Comparison of ENCODE assay signal across 8 mouse cellular contexts in genomic region chr15:79950250-79951025, GRCm38 (mm10). TPM values are rescaled to one million over a fixed set of nuclear protein-coding genes. Genes with fewer than 3 reads are reported as not detected.
DNase-seq lines count a peak whose midpoint lies in the region; ATAC-seq and TF ChIP-seq lines count a peak whose summit lies in the region.

No protein-coding gene starts in this region.

- H3K9ac ChIP-seq in intestine, embryonic 14.5 days (ENCODE audit: low read length): peak overlapping the region; percentile 43
- no peak overlapping the region for H3K9ac ChIP-seq in liver, embryonic 14.5 days (replicated peaks)

- peak; percentile 28; the same call in 1 of the 2 replicates for TF ChIP-seq POLR2A in thymus, adult 2 months (IDR thresholded peaks at IDR 0.05; ENCODE audit: control insufficient read depth, extremely low read depth, insufficient read depth, low read length, poor library complexity)

- no peaks in the 10 kb centered on the region; the same call in 1 of the 2 replicates for H3K9me3 ChIP-seq in intestine, embryonic 14.5 days (ENCODE audit: control insufficient read depth, low read length)
- no peaks in the 10 kb centered on the region for H3K9me3 ChIP-seq in liver, embryonic 14.5 days (ENCODE audit: control insufficient read depth, low read length)

- peak; percentile 40 for ATAC-seq in intestine, embryonic 14.5 days (replicated peaks; ENCODE audit: low FRiP score, low TSS enrichment, low read depth)
- ATAC-seq in liver, embryonic 14.5 days (ENCODE audit: insufficient read depth): 0 out of 2 replicates have a peak, but pooled peaks have one; percentile 21

- peak overlapping the region; percentile 28 for H3K4me3 ChIP-seq in intestine, embryonic 14.5 days (ENCODE audit: low read depth, low read length)
- H3K4me3 ChIP-seq in liver, embryonic 14.5 days (ENCODE audit: insufficient read depth in 1 of 2, low read depth in 2 of 2, low read length in 2 of 2): no peak overlapping the region
- peak overlapping the region; percentile 47 for H3K4me3 ChIP-seq in thymus, adult 2 months (ENCODE audit: control insufficient read depth, insufficient read depth, low read length)

- peak; percentile 64 for TF ChIP-seq CTCF in liver, embryonic 14.5 days (IDR thresholded peaks at IDR 0.05; ENCODE audit: low read depth)
- TF ChIP-seq CTCF in thymus, adult 2 months (IDR thresholded peaks at IDR 0.05; ENCODE audit: borderline replicate concordance, control insufficient read depth, extremely low read depth, insufficient read depth, low read length, poor library complexity): peak; percentile 87

- no peaks in the 10 kb centered on the region for H3K27me3 ChIP-seq in intestine, embryonic 14.5 days (replicated peaks; ENCODE audit: control insufficient read depth, insufficient read depth, low read length)
- no peaks in the 10 kb centered on the region; the same call in 1 of the 2 replicates for H3K27me3 ChIP-seq in liver, embryonic 14.5 days (ENCODE audit: control insufficient read depth, insufficient read depth, low read length)
- no peaks in the 10 kb centered on the region for H3K27me3 ChIP-seq in thymus, adult 2 months (ENCODE audit: control insufficient read depth, insufficient read depth, low read length)

- H3K4me2 ChIP-seq in intestine, embryonic 14.5 days (ENCODE audit: low read length): peak overlapping the region; percentile 63
- H3K4me2 ChIP-seq in liver, embryonic 14.5 days (ENCODE audit: low read depth): peak overlapping the region; percentile 53

- peaks cover 33% of the 10 kb centered on the region for H3K4me1 ChIP-seq in intestine, embryonic 14.5 days (replicated peaks; ENCODE audit: control insufficient read depth, insufficient read depth, low read length)
- no peaks in the 10 kb centered on the region; a peak in 1 of 4 replicates for H3K4me1 ChIP-seq in liver, embryonic 14.5 days (replicated peaks; ENCODE audit: control insufficient read depth in 2 of 2, insufficient read depth in 2 of 2, low read length in 1 of 2)
- peaks cover 15% of the 10 kb centered on the region for H3K4me1 ChIP-seq in thymus, adult 2 months (replicated peaks; ENCODE audit: control insufficient read depth, insufficient read depth, low read length)

- no peaks in the 10 kb centered on the region for H3K36me3 ChIP-seq in intestine, embryonic 14.5 days (ENCODE audit: control insufficient read depth, insufficient read depth, low read length)
- no peaks in the 10 kb centered on the region for H3K36me3 ChIP-seq in liver, embryonic 14.5 days (replicated peaks; ENCODE audit: control insufficient read depth, insufficient read depth, low read depth)
- no peaks in the 10 kb centered on the region for H3K36me3 ChIP-seq in thymus, adult 2 months (ENCODE audit: control insufficient read depth, insufficient read depth, low read length)

- 1% methylated on average over 24 of the region's 24 CpGs for WGBS in intestine, embryonic 14.5 days
- WGBS in liver, embryonic 14.5 days (ENCODE audit: insufficient replicate concordance): 4% methylated on average over 24 of the region's 24 CpGs
- 7% methylated on average over 24 of the region's 24 CpGs for WGBS in thymus, adult 2 months

- TF ChIP-seq EP300 in liver, embryonic 14.5 days (IDR thresholded peaks at IDR 0.05; ENCODE audit: low read depth): no peak

- peak overlapping the region; percentile 64 for H3K27ac ChIP-seq in intestine, embryonic 14.5 days (ENCODE audit: low read depth)
- H3K27ac ChIP-seq in liver, embryonic 14.5 days: no peak overlapping the region
- no peak overlapping the region for H3K27ac ChIP-seq in thymus, adult 2 months (ENCODE audit: control insufficient read depth, insufficient read depth, low read length)

- DNase-seq in right cerebral cortex, adult 18-20 months: peak; percentile 59
- no peak for DNase-seq in right cerebral cortex, postnatal 36 days (ENCODE audit: low spot score in 2 of 2)
- DNase-seq in cerebellum, adult 9-11 months: peak; percentile 82
- DNase-seq in gastrocnemius, postnatal 25 days: peak; percentile 63
- DNase-seq in intestine, embryonic 14.5 days (ENCODE audit: low spot score): peak; percentile 81
- DNase-seq in liver, embryonic 14.5 days (ENCODE audit: low read depth in 3 of 3, low spot score in 3 of 3): no peak
- peak; percentile 73 to 76 for DNase-seq in natural killer cell, adult 2 months (ENCODE audit: low spot score in 2 of 2)
- DNase-seq in thymus, adult 2 months: peak; percentile 85

RNA-seq across cellular contexts. Expression of gene Cbx7, which starts 20.5 kb away (rescaled TPM):
- 10 to 100 TPM in 1 of 2 experiments, 1 to 10 TPM in 1; 8.6 to 11.1 TPM for total RNA-seq in gastrocnemius, postnatal 25 days (2021)
- polyA plus RNA-seq in intestine, embryonic 14.5 days (2014; fragmentation: Nextera tagmentation; extraction: Ambion mirVana): 4.6 and 6.2 TPM in 2 replicates
- 2.5 and 2.6 TPM in 2 replicates for polyA plus RNA-seq in liver, embryonic 14.5 days (2012; rRNA removed)
- polyA plus RNA-seq in liver, embryonic 14.5 days (2014; fragmentation: Nextera tagmentation; extraction: Ambion mirVana): 0.62 and 1.3 TPM in 2 replicates
- 61.9 and 72.6 TPM in 2 replicates for polyA plus RNA-seq in thymus, adult 2 months (2012; rRNA removed)

RNA-seq across cellular contexts. Expression of gene Apobec3, which starts 59.0 kb away (rescaled TPM):
- 1 to 10 TPM; 2.3 to 4.0 TPM for total RNA-seq in gastrocnemius, postnatal 25 days (2021)
- polyA plus RNA-seq in intestine, embryonic 14.5 days (2014; fragmentation: Nextera tagmentation; extraction: Ambion mirVana): 11.3 and 12.5 TPM in 2 replicates
- 23.5 and 29.8 TPM in 2 replicates for polyA plus RNA-seq in liver, embryonic 14.5 days (2012; rRNA removed)
- 34.3 and 35.9 TPM in 2 replicates for polyA plus RNA-seq in liver, embryonic 14.5 days (2014; fragmentation: Nextera tagmentation; extraction: Ambion mirVana)
- 92.3 and 98.5 TPM in 2 replicates for polyA plus RNA-seq in thymus, adult 2 months (2012; rRNA removed)

Comparison
In these comparisons a context has a peak if more than half of its experiments do, and no peak if none do; other contexts are left out.
1. DNase-seq: peak in right cerebral cortex, adult 18-20 months (single experiment), cerebellum, adult 9-11 months (single experiment), gastrocnemius, postnatal 25 days (single experiment), intestine, embryonic 14.5 days (single experiment), natural killer cell, adult 2 months (2 of 2) and thymus, adult 2 months (single experiment); none in right cerebral cortex, postnatal 36 days (0 of 2) and liver, embryonic 14.5 days (0 of 3).
2. H3K4me3 ChIP-seq: peak in intestine, embryonic 14.5 days (single experiment) and thymus, adult 2 months (single experiment); none in liver, embryonic 14.5 days (0 of 2).